Mouse (Mus musculus): ENCODE data around the gene Tas2r122.

DNA sequence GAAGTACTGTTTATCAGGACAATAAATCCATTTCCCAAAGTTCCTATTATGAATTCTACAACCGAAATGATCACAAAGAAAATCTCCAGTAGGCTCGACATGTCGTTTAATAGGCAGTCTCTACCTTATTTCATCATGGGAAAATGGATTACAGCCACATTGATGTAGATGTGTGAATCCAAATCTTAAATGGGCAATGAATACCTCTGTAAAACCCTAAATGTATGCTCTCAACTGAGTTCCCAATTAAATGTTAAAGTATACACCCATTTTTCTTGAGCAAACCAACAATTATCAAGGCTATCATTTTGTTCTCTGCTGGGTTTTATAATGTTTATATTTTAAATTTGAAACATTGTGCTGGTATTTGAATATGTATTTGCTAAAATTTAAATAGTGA is at the start of gene Tas2r122:
- TF ChIP-seq EP300 (IDR thresholded peaks at IDR 0.05; ENCODE audit: low read depth) (no peak), CTCF (IDR thresholded peaks at IDR 0.05; ENCODE audit: low read depth) (no peak)
